Mouse (Mus musculus) MEL (cell line): Measurements from ENCODE around the gene Nup210l. TPM values are rescaled to one million over a fixed set of nuclear protein-coding genes. Genes with fewer than 3 reads are reported as not detected.

ENCODE experiments used
- DNase-seq: peaks from one replicate; pipeline ENCODE4 v3.0.0; 2011; ENCODE audit warnings: low read depth, low spot score
- H3K27ac ChIP-seq: 2 replicates; pipeline ENCODE4 v1.5.1; 2012; ENCODE audit warnings: low read depth, mild to moderate bottlenecking, control low read depth, low read length, moderate library complexity; ENCODE audit not compliant: control insufficient read depth
- H3K27me3 ChIP-seq, 2 experiments: fragments of 150-350 bp in 1 of 2; sonication (generic) in 1 of 2; 2 replicates each; pipeline ENCODE4 v1.6.1; 2012; ENCODE audit warnings: low read length in 2 of 2, mild to moderate bottlenecking in 2 of 2, improper control_type of control experiment in 1 of 2, moderate library complexity in 1 of 2; ENCODE audit not compliant: insufficient read depth in 2 of 2, control insufficient read depth in 1 of 2
- H3K36me3 ChIP-seq, 2 experiments: 2 replicates each; pipeline ENCODE4 v1.6.1; 2012 to 2014; ENCODE audit warnings: low read length in 2 of 2, improper control_type of control experiment in 1 of 2, inconsistent platforms in 1 of 2, mild to moderate bottlenecking in 1 of 2; ENCODE audit not compliant: insufficient read depth in 2 of 2, control insufficient read depth in 1 of 2
- H3K4me1 ChIP-seq, 2 experiments: fragments of 150-350 bp in 1 of 2; sonication (generic) in 1 of 2; 2 replicates each; pipeline ENCODE4 v1.6.1; 2012; ENCODE audit warnings: low read length in 2 of 2, improper control_type of control experiment in 1 of 2, mild to moderate bottlenecking in 1 of 2; ENCODE audit not compliant: insufficient read depth in 2 of 2, control insufficient read depth in 1 of 2
- H3K4me3 ChIP-seq, 2 experiments: fragments of 150-350 bp in 1 of 2; sonication (generic) in 1 of 2; 2 replicates each; pipeline ENCODE4 v1.5.1; 2012; ENCODE audit warnings: low read depth in 2 of 2, low read length in 2 of 2, mild to moderate bottlenecking in 2 of 2, moderate library complexity in 2 of 2, control low read depth in 1 of 2, improper control_type of control experiment in 1 of 2; ENCODE audit not compliant: control insufficient read depth in 1 of 2, insufficient read depth in 1 of 2
- H3K79me2 ChIP-seq: 2 replicates; pipeline ENCODE4 v1.6.1; 2012; ENCODE audit warnings: mild to moderate bottlenecking, low read length, moderate library complexity; ENCODE audit not compliant: control insufficient read depth, poor library complexity, insufficient read depth
- H3K9ac ChIP-seq: 2 replicates; pipeline ENCODE4 v1.6.1; 2012; ENCODE audit warnings: low read depth, mild to moderate bottlenecking, control low read depth, low read length, moderate library complexity; ENCODE audit not compliant: control insufficient read depth, poor library complexity, severe bottlenecking
- H3K9me3 ChIP-seq: fragments of 150-350 bp; sonication (generic); replicated peaks from 2 replicates; pipeline ENCODE4 v1.6.1; 2012; ENCODE audit warnings: mild to moderate bottlenecking, low read length, improper control_type of control experiment, moderate library complexity; ENCODE audit not compliant: insufficient read depth
- CTCF ChIP-seq, 3 experiments: IDR thresholded peaks in 2 of 3; conservative IDR thresholded peaks in 1 of 3; 2 replicates each; pipeline ENCODE4 v1.5.1; 2011 to 2012; ENCODE audit warnings: low read length in 3 of 3, low read depth in 2 of 3, mild to moderate bottlenecking in 2 of 3, improper control_type of control experiment in 1 of 3, inconsistent platforms in 1 of 3, mixed read lengths in 1 of 3, moderate library complexity in 1 of 3; ENCODE audit not compliant: control insufficient read depth in 1 of 3, insufficient read depth in 1 of 3, poor library complexity in 1 of 3, severe bottlenecking in 1 of 3
- ELF1 ChIP-seq: IDR thresholded peaks from 2 replicates; pipeline ENCODE4 v1.6.1; 2014; ENCODE audit warnings: low read depth, mild to moderate bottlenecking, inconsistent platforms, low read length, improper control_type of control experiment, moderate library complexity
- HCFC1 ChIP-seq: IDR thresholded peaks from 2 replicates; pipeline ENCODE4 v1.6.1; 2012; ENCODE audit warnings: low read depth, mild to moderate bottlenecking, inconsistent platforms, low read length, improper control_type of control experiment, moderate library complexity
- MAFK ChIP-seq: IDR thresholded peaks from 2 replicates; pipeline ENCODE4 v1.6.1; 2011; ENCODE audit warnings: low read depth, mild to moderate bottlenecking, low read length, improper control_type of control experiment, borderline replicate concordance
- MYC ChIP-seq: IDR thresholded peaks from 2 replicates; pipeline ENCODE4 v1.6.1; 2011; ENCODE audit warnings: low read depth, mild to moderate bottlenecking, low read length, improper control_type of control experiment, moderate library complexity
- POLR2AphosphoS2 ChIP-seq: IDR thresholded peaks from 2 replicates; pipeline ENCODE4 v1.6.1; 2011; ENCODE audit warnings: low read length, improper control_type of control experiment
- POLR2AphosphoS5 ChIP-seq: IDR thresholded peaks from 2 replicates; pipeline ENCODE4 v1.6.1; 2012; ENCODE audit warnings: low read depth, borderline replicate concordance, mild to moderate bottlenecking, inconsistent platforms, low read length, moderate library complexity, mixed read lengths
- RAD21 ChIP-seq: IDR thresholded peaks from 2 replicates; pipeline ENCODE4 v1.6.1; 2011; ENCODE audit warnings: mild to moderate bottlenecking, low read depth, low read length, improper control_type of control experiment
- SIN3A ChIP-seq: IDR thresholded peaks from 2 replicates; pipeline ENCODE4 v1.6.1; 2012; ENCODE audit warnings: low read length, improper control_type of control experiment, inconsistent platforms
- USF2 ChIP-seq, 2 experiments: IDR thresholded peaks; 2 replicates each; pipeline ENCODE4 v1.6.1; 2011 to 2012; ENCODE audit warnings: improper control_type of control experiment in 2 of 2, low read length in 2 of 2, borderline replicate concordance in 1 of 2, inconsistent platforms in 1 of 2, low read depth in 1 of 2, mild to moderate bottlenecking in 1 of 2; ENCODE audit not compliant: insufficient read depth in 1 of 2
- ZKSCAN1 ChIP-seq: IDR thresholded peaks from 2 replicates; pipeline ENCODE4 v1.6.1; 2012; ENCODE audit warnings: low read depth, mild to moderate bottlenecking, inconsistent platforms, low read length, improper control_type of control experiment, moderate library complexity
- ZNF384 ChIP-seq: IDR thresholded peaks from 2 replicates; pipeline ENCODE4 v1.6.1; 2012; ENCODE audit warnings: low read depth, mild to moderate bottlenecking, inconsistent platforms, low read length, improper control_type of control experiment
- polyA plus RNA-seq, 2 experiments: library from polyadenylated mRNA; stranded (reverse) in 1 of 2; unstranded in 1 of 2; fragments of >175 nt in 1 of 2; fragments of >200 nt in 1 of 2; gene quantifications; 2 replicates each; pipeline versions ENCODE4 v1.2.1 to v1.2.4; 2012; ENCODE audit warnings: low replicate concordance in 2 of 2, low read depth in 1 of 2; ENCODE audit not compliant: insufficient read length in 2 of 2, insufficient read depth in 1 of 2, missing spikeins in 1 of 2
- total RNA-seq: library from RNA; depleted of rRNA; stranded (reverse); fragments of 300-350 nt; gene quantifications from 2 replicates; pipeline ENCODE4 v1.2.3, GENCODE M21; 2012

Gene Nup210l
- total and polyA plus RNA-seq, 3 experiments: 0.54 to 0.65 TPM; not detected in 1

- Histone ChIP-seq H3K4me1 (no peaks in the 10 kb centered on the region), H3K9ac (no peak overlapping the region), H3K79me2 (no peaks in the 10 kb centered on the region), H3K4me3 (no peak overlapping the region), H3K9me3 (no peaks in the 10 kb centered on the region), H3K27ac (no peak overlapping the region), H3K36me3 (peaks cover 0 to 2% of the 10 kb centered on the region in 2 experiments; a peak in 1 of 4 replicates), H3K27me3 (no peaks in the 10 kb centered on the region)
- TF ChIP-seq MAFK (no peak), MYC (no peak), ZNF384 (peak; percentile 43; the same call in 1 of the 2 replicates), USF2 (IDR thresholded peaks at IDR 0.05; ENCODE audit: borderline replicate concordance in 1 of 2, insufficient read depth in 1 of 2, low read depth in 1 of 2, low read length in 2 of 2) (no peak)
- no peak for DNase-seq
Measured at GRCm38 (mm10) chr3:90101673-90102072, 2.3 kb upstream of the Nup210l start.

DNA sequence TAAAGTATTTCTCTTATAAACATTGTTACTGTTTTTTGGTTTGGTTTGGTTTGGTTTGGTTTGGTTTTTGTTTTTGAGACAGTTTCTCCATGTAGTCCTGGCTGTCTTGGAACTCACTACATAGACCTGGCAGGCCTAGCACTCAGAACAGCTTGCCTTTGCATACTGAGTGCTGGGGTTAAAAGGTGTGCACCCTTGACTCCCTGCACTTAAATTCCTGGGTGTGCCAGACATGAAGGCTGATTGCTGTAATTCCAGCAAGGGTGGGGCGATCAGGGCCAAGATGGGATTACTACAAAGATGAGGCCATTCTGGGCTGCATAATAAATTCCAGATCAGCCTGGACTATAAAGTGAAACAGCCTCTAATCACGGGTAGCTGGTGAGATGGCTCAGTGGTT, 1.7 kb upstream of the Nup210l start:
- H3K36me3 ChIP-seq: peaks cover 0 to 2% of the 10 kb centered on the region in 2 experiments; a peak in 1 of 4 replicates
- H3K9ac ChIP-seq: no peak overlapping the region
- no peaks in the 10 kb centered on the region for H3K27me3 ChIP-seq
- H3K9me3 ChIP-seq: no peaks in the 10 kb centered on the region
- TF ChIP-seq HCFC1 (no peak), CTCF (IDR thresholded peaks at IDR 0.05 in 2 of 3, conservative IDR thresholded peaks at IDR 0.05 in 1 of 3; ENCODE audit: control insufficient read depth in 1 of 3, insufficient read depth in 1 of 3, low read depth in 2 of 3, low read length in 3 of 3, poor library complexity in 1 of 3, severe bottlenecking in 1 of 3) (no peak), MYC (no peak), ELF1 (no peak), POLR2AphosphoS5 (no peak)
- DNase-seq: no peak
- no peaks in the 10 kb centered on the region for H3K4me1 ChIP-seq
- no peak overlapping the region for H3K4me3 ChIP-seq
- H3K79me2 ChIP-seq: no peaks in the 10 kb centered on the region
- H3K27ac ChIP-seq: no peak overlapping the region

GRCm38 (mm10) chr3:90103176-90103575, 756 bp upstream of the Nup210l start:
- no peaks in the 10 kb centered on the region for H3K4me1 ChIP-seq
- no peak overlapping the region for H3K4me3 ChIP-seq
- no peaks in the 10 kb centered on the region for H3K79me2 ChIP-seq
- no peak overlapping the region for H3K27ac ChIP-seq
- H3K27me3 ChIP-seq: no peaks in the 10 kb centered on the region
- H3K9ac ChIP-seq: no peak overlapping the region
- no peak for DNase-seq
- TF ChIP-seq SIN3A (no peak), RAD21 (no peak), MAFK (no peak), POLR2AphosphoS2 (0 out of 2 replicates have a peak, but pooled peaks have one; percentile 0), ZKSCAN1 (no peak)
- H3K36me3 ChIP-seq: peaks cover 0 to 2% of the 10 kb centered on the region in 2 experiments; a peak in 1 of 4 replicates
- no peaks in the 10 kb centered on the region for H3K9me3 ChIP-seq
